Mouse (Mus musculus) liver, embryonic 13.5 days (tissue): ENCODE data around the gene Sertad1. TPM values are rescaled to one million over a fixed set of nuclear protein-coding genes. Genes with fewer than 3 reads are reported as not detected.

Source experiments
- ATAC-seq: fragments of 200-750 bp; cut with Nextera tagmentation; 2 replicates; pipeline ENCODE4 v1.8.0; 2017; ENCODE audit warnings: low read depth, mild to moderate bottlenecking, moderate number of reproducible peaks, moderate library complexity
- DNase-seq: peaks from one replicate; pipeline ENCODE4 v3.0.0; 2022
- H3K27ac ChIP-seq: fragments of 300-500 bp; sonication (generic); 2 replicates; pipeline ENCODE4 v1.5.1; 2015; ENCODE audit warnings: moderate library complexity, mild to moderate bottlenecking, inconsistent platforms
- H3K27me3 ChIP-seq: fragments of 300-500 bp; sonication (generic); 2 replicates; pipeline ENCODE4 v1.6.1; 2015; ENCODE audit warnings: mild to moderate bottlenecking, inconsistent platforms
- H3K36me3 ChIP-seq: fragments of 300-500 bp; sonication (generic); 2 replicates; pipeline ENCODE4 v1.6.1; 2015; ENCODE audit warnings: mild to moderate bottlenecking, inconsistent platforms
- H3K4me1 ChIP-seq: fragments of 300-500 bp; sonication (generic); replicated peaks from 2 replicates; pipeline ENCODE4 v1.6.1; 2015; ENCODE audit warnings: inconsistent platforms
- H3K4me2 ChIP-seq: fragments of 300-500 bp; sonication (generic); 2 replicates; pipeline ENCODE4 v1.6.1; 2015; ENCODE audit warnings: inconsistent platforms, mild to moderate bottlenecking, moderate library complexity
- H3K4me3 ChIP-seq: fragments of 300-500 bp; sonication (generic); replicated peaks from 2 replicates; pipeline ENCODE4 v1.5.1; 2015; ENCODE audit warnings: mild to moderate bottlenecking, inconsistent platforms
- H3K9ac ChIP-seq: fragments of 300-500 bp; sonication (generic); 2 replicates; pipeline ENCODE4 v1.6.1; 2015; ENCODE audit warnings: mild to moderate bottlenecking, inconsistent platforms
- H3K9me3 ChIP-seq: fragments of 300-500 bp; sonication (generic); replicated peaks from 2 replicates; pipeline ENCODE4 v1.6.1; 2016; ENCODE audit warnings: inconsistent platforms
- WGBS: fragments of 180-500 bp; shearing (Covaris S2); methylation state at CpG from one replicate; pipeline ENCODE4 v1.1.7; 2015; ENCODE audit not compliant: insufficient replicate concordance; 5-methylcytosine and 5-hydroxymethylcytosine counted together
- polyA plus RNA-seq: library from polyadenylated mRNA; unstranded; fragments of >200 nt; fragmentation: Nextera tagmentation; extraction: Ambion mirVana; gene quantifications from 2 replicates; pipeline ENCODE4 v1.2.1, GENCODE M21; 2015

The Sertad1 gene
- polyA plus RNA-seq, 1 experiment from 2014 or later = 21.7 TPM

GRCm38 (mm10) chr7:27452206-27452770, 34.4 kb upstream of the Sertad1 start:
- no peaks in the 10 kb centered on the region for H3K9me3 ChIP-seq
- DNase-seq = no peak
- peaks cover 2% of the 10 kb centered on the region for H3K27me3 ChIP-seq
- peak overlapping the region; percentile 98 for H3K9ac ChIP-seq
- H3K4me2 ChIP-seq = peak overlapping the region; percentile 82
- H3K4me1 ChIP-seq = peaks cover 82% of the 10 kb centered on the region
- peaks cover 73% of the 10 kb centered on the region for H3K36me3 ChIP-seq
- peak overlapping the region; percentile 86 for H3K4me3 ChIP-seq
- peak overlapping the region; percentile 99 for H3K27ac ChIP-seq
- ATAC-seq = no peak
- 64% methylated on average over 13 of the region's 13 CpGs for WGBS

DNA sequence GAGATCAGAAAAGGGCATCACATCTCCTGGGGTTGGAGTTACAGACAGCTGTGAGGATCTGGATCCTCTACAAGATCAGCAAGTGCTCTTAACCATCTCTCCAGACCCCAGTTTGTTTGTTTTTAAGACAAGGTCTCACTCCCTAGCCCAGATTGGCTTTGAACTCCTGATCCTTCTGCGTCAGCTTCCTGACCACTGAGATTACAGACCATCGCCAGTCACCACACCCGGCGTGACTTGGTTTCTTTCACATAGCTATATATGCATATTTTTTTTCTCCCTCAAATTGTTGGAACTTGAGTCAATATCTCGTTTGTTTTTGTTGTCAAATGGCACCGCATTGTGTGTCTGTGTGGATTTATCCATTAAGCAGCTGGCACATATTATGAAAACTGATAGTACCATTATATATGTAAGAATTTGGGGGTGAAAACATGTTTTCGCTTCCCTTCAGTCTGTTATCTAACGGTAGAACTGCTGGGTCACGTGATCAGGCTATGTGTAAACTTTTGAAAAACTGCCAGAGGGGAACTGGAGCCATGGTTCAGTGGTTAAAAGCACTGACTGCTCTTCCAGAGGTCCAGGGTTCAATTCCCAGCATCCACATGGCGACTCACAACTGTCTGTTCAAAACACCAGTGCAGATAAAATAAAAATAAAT, 32.1 kb upstream of the Sertad1 start:
- peak overlapping the region; percentile 98 for H3K9ac ChIP-seq
- peak overlapping the region; percentile 99 for H3K27ac ChIP-seq
- no peaks in the 10 kb centered on the region for H3K27me3 ChIP-seq
- ATAC-seq (peak; percentile 62), DNase-seq (peak; percentile 66)
- H3K9me3 ChIP-seq = no peaks in the 10 kb centered on the region
- peaks cover 98% of the 10 kb centered on the region for H3K4me1 ChIP-seq
- WGBS = 23% methylated on average over 10 of the region's 10 CpGs
- peak overlapping the region; percentile 45 for H3K4me3 ChIP-seq
- peaks cover 96% of the 10 kb centered on the region for H3K36me3 ChIP-seq
- peak overlapping the region; percentile 82 for H3K4me2 ChIP-seq

DNA sequence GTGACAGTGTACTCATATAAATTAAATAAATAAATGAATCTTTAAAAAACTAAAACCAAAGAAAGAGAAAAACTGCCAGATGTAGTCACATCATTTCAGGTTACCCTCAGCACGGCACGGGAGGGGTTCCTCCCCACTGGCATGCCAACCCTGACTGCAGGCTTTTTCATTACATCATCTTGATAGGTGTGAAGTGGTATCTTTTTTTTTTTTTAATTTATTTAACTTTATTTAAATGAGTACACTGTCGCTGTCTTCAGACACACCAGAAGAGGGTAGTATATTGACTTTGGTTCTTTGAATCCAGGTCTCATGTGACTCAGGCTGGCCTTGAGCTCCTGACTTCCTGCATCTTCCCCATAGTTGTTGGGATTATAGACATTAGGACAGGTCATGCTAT, 31.4 kb upstream of the Sertad1 start:
- no peaks in the 10 kb centered on the region for H3K27me3 ChIP-seq
- no peaks in the 10 kb centered on the region for H3K9me3 ChIP-seq
- H3K27ac ChIP-seq = peak overlapping the region; percentile 99
- H3K4me3 ChIP-seq = no peak overlapping the region
- no peak for DNase-seq
- ATAC-seq = no peak
- H3K4me1 ChIP-seq = peaks cover 98% of the 10 kb centered on the region
- peak overlapping the region; percentile 82 for H3K4me2 ChIP-seq
- peaks cover 97% of the 10 kb centered on the region for H3K36me3 ChIP-seq
- WGBS = 88% methylated on average over 3 of the region's 3 CpGs
- H3K9ac ChIP-seq = peak overlapping the region; percentile 98

GRCm38 (mm10) chr7:27458614-27459013, 28.1 kb upstream of the Sertad1 start:
- Histone ChIP-seq H3K9ac (peak overlapping the region; percentile 26; the same call in 1 of the 2 replicates), H3K9me3 (no peaks in the 10 kb centered on the region), H3K27me3 (no peaks in the 10 kb centered on the region), H3K27ac (peak overlapping the region; percentile 99), H3K4me3 (no peak overlapping the region), H3K36me3 (peaks cover 99% of the 10 kb centered on the region), H3K4me2 (peak overlapping the region; percentile 40), H3K4me1 (peaks cover 69% of the 10 kb centered on the region)
- DNase-seq = peak; percentile 49
- ATAC-seq = peak; percentile 63
- 57% methylated on average over 4 of the region's 4 CpGs for WGBS

DNA sequence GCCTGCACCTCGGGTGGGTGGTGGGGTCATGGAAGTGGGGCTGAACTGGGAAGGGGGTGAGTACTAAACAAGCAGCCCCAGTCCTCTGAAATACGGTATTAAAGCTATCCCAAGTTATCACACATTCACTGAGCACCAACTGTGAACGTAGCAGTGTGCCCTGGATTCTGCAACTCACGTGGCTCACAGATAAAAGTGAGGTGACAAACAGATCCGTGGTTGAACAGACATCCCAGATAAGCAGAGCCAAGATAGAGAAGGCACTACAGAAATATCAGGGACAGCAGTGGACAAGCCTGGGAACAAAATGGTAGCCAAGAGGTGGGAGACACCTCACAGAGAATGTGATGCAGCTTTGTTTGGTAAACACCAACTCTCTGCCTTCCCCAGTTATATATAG, 27.1 kb upstream of the Sertad1 start:
- peaks cover 59% of the 10 kb centered on the region for H3K4me1 ChIP-seq
- peaks cover 99% of the 10 kb centered on the region for H3K36me3 ChIP-seq
- H3K27ac ChIP-seq = peak overlapping the region; percentile 99
- ATAC-seq (peak; percentile 30), DNase-seq (no peak)
- H3K9ac ChIP-seq = 0 out of 2 replicates have a peak overlapping the region, but pooled peaks have one; percentile 26
- no peak overlapping the region for H3K4me3 ChIP-seq
- no peaks in the 10 kb centered on the region for H3K27me3 ChIP-seq
- no peak overlapping the region; the same call in 1 of the 2 replicates for H3K4me2 ChIP-seq
- 33% methylated on average over 5 of the region's 5 CpGs for WGBS
- no peaks in the 10 kb centered on the region for H3K9me3 ChIP-seq

DNA sequence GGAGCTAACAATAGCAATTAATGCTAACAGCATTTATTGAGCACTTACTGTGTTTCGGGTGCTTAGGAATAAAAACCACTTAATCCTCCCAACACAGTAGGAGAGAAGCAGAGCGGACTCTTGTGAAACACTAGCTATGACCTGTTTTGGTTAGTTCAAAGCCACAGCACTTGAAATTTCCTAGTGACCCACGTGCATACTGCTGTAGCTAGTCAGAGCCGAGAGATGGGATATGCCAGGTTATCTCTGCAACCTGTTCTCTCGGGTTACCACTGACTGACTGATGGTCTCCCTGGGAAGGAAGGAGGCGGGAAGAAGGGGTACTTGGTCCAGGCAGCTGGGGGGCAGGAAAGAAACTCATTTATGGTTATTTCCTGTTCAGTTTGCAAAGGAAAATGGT, 26.2 kb upstream of the Sertad1 start:
- Histone ChIP-seq H3K36me3 (peaks cover 99% of the 10 kb centered on the region), H3K27me3 (no peaks in the 10 kb centered on the region), H3K27ac (peak overlapping the region; percentile 99; the same call in 1 of the 2 replicates), H3K4me2 (no peak overlapping the region), H3K4me1 (peaks cover 50% of the 10 kb centered on the region), H3K9ac (no peak overlapping the region), H3K9me3 (no peaks in the 10 kb centered on the region), H3K4me3 (no peak overlapping the region)
- WGBS = 60% methylated on average over 6 of the region's 6 CpGs
- DNase-seq (no peak), ATAC-seq (no peak)

DNA sequence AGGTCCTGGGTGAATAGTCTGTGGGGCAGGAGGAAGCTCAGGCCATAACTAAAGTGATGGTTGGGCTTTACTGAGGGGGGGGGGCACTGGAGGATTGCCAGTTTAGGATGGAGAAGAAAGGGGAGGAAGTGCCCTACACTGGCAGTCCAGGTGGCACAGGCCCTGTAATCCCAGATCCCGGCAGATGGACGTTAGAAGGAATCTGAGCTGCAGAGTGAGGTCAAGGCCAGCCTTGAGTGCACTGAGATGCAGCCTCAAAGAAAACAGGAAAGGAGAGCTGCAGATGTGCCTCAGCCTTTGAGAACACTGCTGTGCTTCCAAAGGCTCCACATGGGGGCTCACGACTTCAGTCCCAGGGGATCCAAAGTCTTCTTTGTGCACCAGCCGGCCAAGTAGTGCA, 19.1 kb upstream of the Sertad1 start:
- H3K27me3 ChIP-seq = no peaks in the 10 kb centered on the region
- peaks cover 57% of the 10 kb centered on the region for H3K36me3 ChIP-seq
- no peak overlapping the region for H3K4me3 ChIP-seq
- no peak for DNase-seq
- H3K9me3 ChIP-seq = no peaks in the 10 kb centered on the region
- ATAC-seq = no peak
- H3K9ac ChIP-seq = no peak overlapping the region
- 74% methylated on average over 4 of the region's 4 CpGs for WGBS
- no peak overlapping the region for H3K4me2 ChIP-seq
- peak overlapping the region; percentile 68 for H3K27ac ChIP-seq
- H3K4me1 ChIP-seq = peaks cover 15% of the 10 kb centered on the region

DNA sequence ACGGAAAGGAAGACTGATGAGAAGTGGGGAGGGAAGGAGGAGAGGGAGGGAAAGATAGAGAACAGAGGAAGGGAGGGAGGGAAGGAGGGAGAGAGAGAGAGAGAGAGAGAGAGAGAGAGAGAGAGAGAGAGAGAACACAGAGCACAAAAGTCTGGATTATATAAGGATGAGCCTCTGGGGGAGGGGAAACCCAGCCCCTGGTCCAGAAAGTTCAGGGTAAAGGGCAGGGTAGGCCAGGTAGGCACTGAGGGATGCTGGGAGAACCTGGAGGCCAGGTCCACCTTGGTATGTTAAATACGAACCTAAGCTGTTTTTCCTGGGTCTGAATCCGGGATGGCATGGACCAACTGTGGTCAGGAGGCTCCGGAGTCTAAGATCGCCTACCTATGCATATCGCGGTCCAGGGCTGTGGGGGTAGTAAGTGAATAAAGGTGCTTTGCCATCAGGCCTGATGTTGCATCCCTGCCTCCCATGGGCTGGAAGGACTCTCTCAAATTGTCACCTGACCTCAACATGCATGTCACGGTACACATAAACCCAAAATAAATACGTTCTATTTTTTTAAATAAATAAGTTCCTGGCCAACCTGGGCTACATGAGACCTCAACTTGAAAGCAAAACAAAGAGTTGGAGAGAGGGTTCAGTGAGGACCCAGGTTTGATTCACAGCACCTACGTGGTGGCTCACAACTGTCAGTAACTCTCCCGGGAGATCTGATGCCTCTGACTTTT, 15.2 kb upstream of the Sertad1 start:
- Histone ChIP-seq H3K36me3 (peaks cover 29% of the 10 kb centered on the region), H3K4me3 (peak overlapping the region; percentile 83; the same call in 1 of the 2 replicates), H3K4me1 (peaks cover 33% of the 10 kb centered on the region), H3K27me3 (no peaks in the 10 kb centered on the region), H3K4me2 (peak overlapping the region; percentile 79), H3K9me3 (no peaks in the 10 kb centered on the region), H3K27ac (peak overlapping the region; percentile 96), H3K9ac (peak overlapping the region; percentile 76; the same call in 1 of the 2 replicates)
- DNase-seq (no peak), ATAC-seq (no peak)
- 86% methylated on average over 11 of the region's 11 CpGs for WGBS

DNA sequence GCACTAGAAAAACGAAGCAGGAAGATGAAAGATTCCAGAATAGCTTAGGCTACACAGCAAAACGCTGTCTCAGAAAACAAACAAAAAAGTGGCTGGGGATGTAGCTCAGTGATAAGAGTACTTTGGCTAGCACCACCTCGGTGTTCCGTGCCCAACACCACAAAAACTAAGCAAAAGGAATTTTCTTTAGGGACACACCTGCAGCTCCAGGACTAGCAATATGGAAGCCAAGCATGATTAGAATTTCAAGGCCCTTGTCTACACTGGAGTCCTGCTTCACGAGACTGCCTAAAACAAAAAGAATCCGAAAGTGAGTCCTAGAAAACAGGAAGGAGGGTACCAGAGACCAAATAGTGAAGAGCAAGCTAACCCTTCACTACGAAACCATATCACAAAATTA, 14.1 kb upstream of the Sertad1 start:
- ATAC-seq (no peak), DNase-seq (no peak)
- peaks cover 42% of the 10 kb centered on the region for H3K4me1 ChIP-seq
- WGBS = 4% methylated on average over 7 of the region's 7 CpGs
- H3K4me2 ChIP-seq = peak overlapping the region; percentile 79
- H3K27me3 ChIP-seq = no peaks in the 10 kb centered on the region
- peaks cover 29% of the 10 kb centered on the region for H3K36me3 ChIP-seq
- H3K9ac ChIP-seq = peak overlapping the region; percentile 76
- H3K27ac ChIP-seq = peak overlapping the region; percentile 96
- no peaks in the 10 kb centered on the region for H3K9me3 ChIP-seq
- peak overlapping the region; percentile 83 for H3K4me3 ChIP-seq

DNA sequence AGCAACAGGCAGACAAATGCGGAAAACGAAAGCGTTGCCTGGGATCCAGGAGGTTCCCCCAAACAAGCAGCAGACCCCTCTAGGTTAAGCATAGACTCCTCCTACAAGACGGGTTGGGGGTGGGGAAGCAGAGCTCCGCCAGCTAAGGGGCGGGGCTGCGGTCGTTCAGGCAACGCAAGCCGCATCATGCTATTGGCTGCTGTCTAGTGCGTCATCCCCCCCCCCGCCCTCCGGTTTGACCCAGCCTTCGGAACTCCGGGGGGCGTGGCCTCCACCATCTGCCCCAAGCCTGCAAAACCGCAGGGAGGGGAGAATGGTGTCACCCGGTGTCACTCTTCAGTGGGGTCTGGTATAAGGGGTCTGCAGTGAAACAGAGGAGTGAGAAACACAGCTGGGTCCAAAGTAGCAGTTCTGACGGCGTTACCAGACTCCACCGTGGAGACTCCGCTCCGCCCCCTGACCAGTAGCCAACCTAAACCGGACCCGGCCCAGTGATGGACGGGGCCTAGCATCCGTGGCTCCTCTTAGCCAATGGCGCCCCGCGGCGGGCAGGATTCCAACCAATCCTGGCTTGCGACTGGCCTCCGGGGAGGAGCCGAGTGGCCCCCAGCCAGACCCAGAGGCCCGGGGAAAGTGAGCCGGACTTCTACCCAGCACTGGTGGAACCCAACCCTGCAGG, 13.4 kb upstream of the Sertad1 start, which contains the start of gene Sertad3:
Sertad3 (plus strand) TSS at position 613 of the 679 bp plus-strand sequence.
- H3K4me2 ChIP-seq = peak within 1 kb of the TSS; percentile 79
- WGBS = under 1% methylated on average over 36 of the region's 36 CpGs
- peak; percentile 86 for ATAC-seq
- no peaks in the 10 kb centered on the region for H3K9me3 ChIP-seq
- DNase-seq = peak; percentile 99
- H3K36me3 ChIP-seq = peaks cover 30% of the 10 kb centered on the region
- peak within 1 kb of the TSS; percentile 90 for H3K9ac ChIP-seq
- no peaks in the 10 kb centered on the region for H3K27me3 ChIP-seq
- H3K4me1 ChIP-seq = peaks cover 49% of the 10 kb centered on the region
- peak within 1 kb of the TSS; percentile 96 for H3K27ac ChIP-seq
- H3K4me3 ChIP-seq = peak within 1 kb of the TSS; percentile 83
